Mouse (Mus musculus) CD4-positive, CD25-positive, alpha-beta regulatory T cell, adult 4 months (primary cell): ENCODE measurements around the gene Adgra1. TPM values are rescaled to one million over a fixed set of nuclear protein-coding genes. Genes with fewer than 3 reads are reported as not detected.
A peak's percentile ranks its signal among the peaks of the same experiment; 100 is the strongest.

Experiments
- ATAC-seq: one replicate; pipeline ENCODE4 v1.8.0; 2017
- polyA plus RNA-seq, 2 experiments: library from polyadenylated mRNA; unstranded; fragments of 100-300 nt; shearing (Covaris generic); gene quantifications; one replicate each; pipeline ENCODE4 v1.2.1; 2017

Adgra1 gene
- polyA plus RNA-seq, 2 experiments from 2014 or later: not detected

- no peak for ATAC-seq
Measured at GRCm38 (mm10) chr7:139850677-139851076, 16.7 kb downstream of the Adgra1 start.

DNA sequence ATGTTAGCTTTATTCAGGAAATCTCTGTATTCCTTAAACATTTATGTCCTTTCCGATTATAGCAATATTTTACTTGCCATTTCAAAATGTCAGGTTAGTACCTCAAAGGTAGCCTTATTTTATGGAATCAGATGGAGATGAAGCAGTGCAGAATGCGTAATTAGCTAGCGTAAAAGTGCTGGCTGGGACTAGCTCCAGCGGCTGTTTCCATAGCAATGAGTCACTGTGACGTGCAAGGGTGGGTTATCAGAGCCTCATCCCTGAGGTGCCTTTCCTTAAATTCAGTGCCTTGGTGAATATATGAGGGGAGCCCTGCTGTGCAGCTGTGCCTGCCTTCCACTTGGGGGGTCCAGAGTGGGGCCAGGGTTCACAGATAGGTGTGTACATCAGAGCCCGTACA lies 17.1 kb downstream of the Adgra1 start:
- ATAC-seq: no peak

DNA sequence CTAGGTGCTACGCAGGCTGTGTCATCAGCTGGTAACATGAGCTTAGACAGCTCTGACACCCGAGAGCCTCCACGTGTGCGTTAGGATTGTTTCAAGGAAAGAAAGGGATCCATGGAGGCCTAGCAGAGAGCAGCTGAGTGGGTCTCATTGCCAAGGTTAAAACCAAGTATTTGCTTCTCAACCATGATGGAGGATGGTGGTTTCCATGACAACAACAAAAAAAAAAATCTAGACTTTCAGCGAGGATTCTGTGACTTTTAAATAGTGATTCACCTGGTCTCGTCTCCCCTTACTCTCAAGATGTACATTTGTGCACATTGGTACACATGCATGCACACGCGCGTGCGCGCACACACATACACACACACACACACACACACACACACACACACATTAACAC lies 21.3 kb downstream of the Adgra1 start:
- no peak for ATAC-seq

DNA sequence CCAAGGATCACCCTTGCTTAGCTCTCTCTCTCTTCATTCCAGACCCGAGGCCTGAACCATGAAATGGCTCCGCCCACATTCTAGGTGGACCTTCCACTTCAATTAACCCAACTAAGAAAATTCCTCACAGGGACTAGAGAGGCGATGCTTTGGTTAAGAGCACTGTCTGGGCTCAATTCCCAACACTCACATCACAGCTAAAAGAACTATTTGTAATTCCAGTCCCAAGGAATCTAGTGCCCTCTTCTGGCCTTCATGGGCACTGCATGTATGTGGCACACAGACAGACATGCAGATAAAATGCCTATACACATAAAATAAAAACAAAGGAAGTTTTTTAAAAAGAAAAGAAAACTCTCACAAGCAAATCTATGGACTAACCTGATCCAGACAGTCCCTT lies 27.4 kb downstream of the Adgra1 start:
- no peak for ATAC-seq

- no peak for ATAC-seq
Measured at GRCm38 (mm10) chr7:139863076-139863475, 29.1 kb downstream of the Adgra1 start.

DNA sequence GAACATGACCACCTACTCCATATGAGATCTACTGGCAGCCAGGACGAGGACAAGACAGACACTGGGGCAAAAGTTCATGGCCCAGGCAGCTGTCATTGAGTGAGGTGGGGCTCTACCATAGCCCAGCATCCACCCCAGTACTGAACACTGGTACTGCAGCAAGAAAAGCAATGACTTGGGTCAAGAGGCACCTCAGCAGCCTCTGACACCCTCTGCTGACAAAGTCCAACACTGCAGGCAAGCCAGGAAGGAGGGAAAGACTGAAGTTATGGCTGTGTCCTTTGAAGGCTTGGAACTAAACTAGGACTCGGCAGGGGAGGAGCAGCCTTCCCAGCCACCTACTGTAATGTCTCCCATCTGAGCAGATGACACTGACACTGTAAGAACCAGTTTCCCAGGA lies 30.3 kb downstream of the Adgra1 start:
- no peak for ATAC-seq

GRCm38 (mm10) chr7:139864871-139865270 lies 30.9 kb downstream of the Adgra1 start:
- ATAC-seq: no peak

- ATAC-seq: no peak
Measured at GRCm38 (mm10) chr7:139871014-139871413, 37.0 kb downstream of the Adgra1 start.

DNA sequence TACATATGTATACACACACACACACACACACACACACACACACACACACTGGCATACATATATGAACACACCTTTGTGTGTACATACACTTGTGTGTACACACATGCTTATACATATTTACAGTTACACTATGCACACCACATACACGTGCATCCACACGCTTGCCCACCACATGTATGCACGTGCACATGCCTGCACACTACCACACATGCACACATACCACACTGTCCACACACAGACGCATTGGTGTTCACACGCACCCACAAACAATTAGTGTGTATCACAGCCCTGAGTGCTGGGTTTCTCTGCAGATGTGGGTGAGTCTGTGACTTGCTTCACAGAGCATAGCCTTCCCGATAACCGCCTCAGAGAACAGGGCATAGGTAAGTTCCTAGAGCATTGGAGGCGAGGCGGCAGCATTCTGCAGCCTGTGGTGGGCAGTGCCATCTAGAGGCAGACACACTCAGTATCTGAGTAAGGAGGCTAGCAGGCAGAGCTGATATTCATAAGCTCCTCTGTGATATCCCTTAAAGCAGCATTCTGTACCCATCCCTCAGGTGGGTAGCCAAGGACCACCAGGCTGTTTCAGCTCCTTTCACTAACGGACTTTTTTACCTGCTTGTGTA lies 43.3 kb downstream of the Adgra1 start:
- ATAC-seq: no peak

DNA sequence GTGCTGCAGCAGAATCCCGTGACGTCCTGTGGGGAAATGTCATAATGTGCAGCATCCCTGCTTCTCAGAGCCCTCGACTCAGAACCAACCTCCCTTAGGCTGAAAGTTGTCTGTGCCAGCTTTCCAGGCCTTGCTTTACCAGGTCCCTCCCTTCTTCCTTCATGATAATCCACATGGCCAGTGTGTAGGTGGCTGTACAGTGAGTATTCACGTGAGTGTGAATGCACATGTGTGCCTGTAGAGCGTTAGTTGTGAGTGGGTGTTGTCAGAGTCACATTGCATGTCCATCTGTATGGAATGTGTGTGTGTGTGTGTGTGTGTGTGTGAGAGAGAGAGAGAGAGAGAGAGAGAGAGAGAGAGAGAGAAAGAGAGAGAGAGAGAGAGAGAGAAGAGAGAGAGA lies 44.1 kb downstream of the Adgra1 start:
- ATAC-seq: no peak

- ATAC-seq: no peak
Measured at GRCm38 (mm10) chr7:139878621-139879020, 44.6 kb downstream of the Adgra1 start.

GRCm38 (mm10) chr7:139883545-139883944 lies 49.6 kb downstream of the Adgra1 start:
- ATAC-seq: no peak

GRCm38 (mm10) chr7:139891779-139892178 lies 57.8 kb downstream of the Adgra1 start:
- no peak for ATAC-seq

- ATAC-seq: no peak
Measured at GRCm38 (mm10) chr7:139894655-139895557, 60.9 kb downstream of the Adgra1 start, which contains the start of gene Kndc1. TSS of gene Kndc1 (plus strand) at chr7:139894696.

GRCm38 (mm10) chr7:139896271-139896670 lies 62.3 kb downstream of the Adgra1 start:
- no peak for ATAC-seq

DNA sequence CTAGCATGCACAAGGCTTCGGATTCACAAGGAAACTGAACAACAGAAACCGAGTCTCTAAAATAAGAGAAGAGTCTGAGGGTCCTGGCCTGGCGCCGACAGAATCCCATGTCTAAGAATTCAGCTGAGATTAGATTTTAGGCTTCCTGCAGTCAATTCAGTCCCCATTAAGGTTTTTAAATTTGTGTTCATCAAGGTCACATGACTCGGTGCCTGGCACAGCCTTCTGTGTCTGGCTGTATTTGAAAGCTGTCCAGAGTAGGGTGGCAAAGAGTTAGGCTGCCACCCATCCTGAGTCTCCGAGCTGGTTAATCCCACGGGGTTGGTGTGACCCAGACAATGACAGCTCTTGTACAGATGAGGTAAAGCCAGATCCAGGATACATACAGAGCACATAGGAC lies 62.8 kb downstream of the Adgra1 start:
- no peak for ATAC-seq

DNA sequence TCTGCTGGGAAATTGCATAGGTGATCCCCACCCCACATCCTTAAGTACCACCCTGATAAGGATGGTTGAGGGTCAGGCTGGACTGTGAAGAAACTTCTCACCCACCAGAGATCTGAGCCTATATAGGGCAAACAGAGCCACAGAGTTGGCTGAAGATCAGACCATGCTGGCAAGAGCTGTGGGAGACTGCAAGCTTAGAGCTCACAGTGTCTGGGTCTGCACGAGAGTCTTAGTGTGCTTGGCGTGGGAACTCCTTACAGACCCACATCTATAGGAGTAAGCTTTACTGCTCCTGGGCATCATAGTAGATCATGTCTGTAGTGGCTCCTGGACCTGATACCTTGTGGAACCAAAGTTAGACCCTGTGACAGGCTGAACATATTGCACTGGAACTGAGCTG lies 64.6 kb downstream of the Adgra1 start:
- ATAC-seq: no peak

- ATAC-seq: no peak
Measured at GRCm38 (mm10) chr7:139899505-139899904, 65.5 kb downstream of the Adgra1 start.

GRCm38 (mm10) chr7:139900456-139900855 lies 66.5 kb downstream of the Adgra1 start:
- no peak for ATAC-seq

DNA sequence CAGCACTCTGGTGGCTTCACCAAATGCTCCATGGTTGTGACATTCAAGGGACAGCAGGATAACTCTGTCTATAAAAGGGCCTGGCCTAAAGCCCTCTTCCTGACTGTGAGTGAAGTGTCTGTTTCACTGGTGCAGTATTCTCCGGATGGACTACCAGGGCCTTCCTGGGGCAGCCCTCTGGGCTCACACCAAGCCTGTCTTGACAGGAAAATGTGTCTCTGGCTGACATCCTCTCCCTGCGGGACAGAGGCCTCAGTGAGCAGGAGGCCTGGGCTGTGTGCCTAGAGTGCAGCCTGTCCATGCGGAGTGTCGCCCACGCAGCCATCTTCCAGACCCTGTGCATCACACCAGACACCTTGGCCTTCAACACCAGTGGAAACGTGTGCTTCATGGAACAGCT lies 66.9 kb downstream of the Adgra1 start:
- ATAC-seq: no peak

- ATAC-seq: no peak
Measured at GRCm38 (mm10) chr7:139901981-139902380, 68.0 kb downstream of the Adgra1 start.

- ATAC-seq: peak; percentile 50
Measured at GRCm38 (mm10) chr7:139905261-139905660, 71.3 kb downstream of the Adgra1 start.

GRCm38 (mm10) chr7:139905661-139906060 lies 71.7 kb downstream of the Adgra1 start:
- peak; percentile 92 for ATAC-seq

GRCm38 (mm10) chr7:139908176-139908575 lies 74.2 kb downstream of the Adgra1 start:
- ATAC-seq: no peak
